Mouse (Mus musculus): ENCODE data around the gene Eif4e2.

DNA sequence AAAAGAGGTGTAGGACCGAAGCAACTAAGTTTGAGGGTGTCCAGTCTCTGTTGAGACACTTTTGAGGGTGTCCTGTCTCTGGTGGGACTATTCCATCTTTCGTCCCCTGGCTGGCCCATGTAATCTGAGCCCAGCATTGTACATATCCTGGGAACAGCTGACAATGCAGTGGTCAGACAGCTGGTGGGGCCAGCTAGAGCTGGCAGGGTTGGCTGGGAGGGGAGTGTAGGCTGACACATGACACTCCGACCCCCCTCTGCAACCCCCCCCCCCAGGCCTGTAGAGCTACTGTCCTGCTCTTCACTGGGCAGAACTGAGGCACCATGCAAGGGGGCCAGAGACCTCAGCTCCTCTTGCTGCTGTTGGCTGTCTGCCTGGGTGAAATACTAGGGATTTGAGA is 8.2 kb upstream of the Eif4e2 start:
- TF ChIP-seq CTCF (IDR thresholded peaks at IDR 0.05; ENCODE audit: control insufficient read depth, insufficient read depth, insufficient read length) (no peak), MYOG (IDR thresholded peaks at IDR 0.05; ENCODE audit: control insufficient read depth, extremely low read depth, insufficient read length) (no peak)

All from C2C12 (cell line).